In genomic region chr2:52073141-52073904, GRCm38 (mm10) we compare ENCODE assay signal across 7 mouse cellular contexts. TPM values are rescaled to one million over a fixed set of nuclear protein-coding genes. Genes with fewer than 3 reads are reported as not detected.
A peak's percentile ranks its signal among the peaks of the same experiment; 100 is the strongest.
DNase-seq lines count a peak whose midpoint lies in the region; ATAC-seq and TF ChIP-seq lines count a peak whose summit lies in the region.

No protein-coding gene starts in this region.

- peak; percentile 27 for DNase-seq in right cerebral cortex, adult 18-20 months
- DNase-seq in right cerebral cortex, postnatal 25 days, result no peak
- peak; percentile 22 for DNase-seq in frontal cortex, postnatal 36 days (ENCODE audit: low spot score in 2 of 2)
- DNase-seq in lung, postnatal 14 days, result peak; percentile 33

- ATAC-seq in inflammation-experienced regulatory T-cells, adult 6 months, result peak; percentile 33

- no peak overlapping the region; the same call in 1 of the 2 replicates for H3K27ac ChIP-seq in bone marrow macrophage, adult 2 months (ENCODE audit: insufficient read depth, low read depth, low read length)
- peak overlapping the region; percentile 6; the same call in 1 of the 2 replicates for H3K27ac ChIP-seq in small intestine, adult 2 months (ENCODE audit: insufficient read depth, low read depth, low read length)

- peaks cover 6% of the 10 kb centered on the region for H3K36me3 ChIP-seq in small intestine, adult 2 months (ENCODE audit: control insufficient read depth, insufficient read depth, low read length)

- no peak for TF ChIP-seq POLR2A in bone marrow macrophage, adult 2 months (IDR thresholded peaks at IDR 0.05; ENCODE audit: borderline replicate concordance, low read depth, low read length)
- TF ChIP-seq POLR2A in small intestine, adult 2 months (IDR thresholded peaks at IDR 0.05; ENCODE audit: low read depth, low read length), result no peak

- H3K27me3 ChIP-seq in small intestine, adult 2 months (ENCODE audit: control insufficient read depth, insufficient read depth, low read length), result no peaks in the 10 kb centered on the region; the same call in 1 of the 2 replicates

- 2% methylated on average over 56 of the region's 56 CpGs for WGBS in small intestine, adult 2 months

- peak overlapping the region; percentile 97 for H3K4me3 ChIP-seq in bone marrow macrophage, adult 2 months (ENCODE audit: insufficient read depth, low read length)
- peak overlapping the region; percentile 100 for H3K4me3 ChIP-seq in small intestine, adult 2 months (ENCODE audit: low read depth, low read length)

- peaks cover 7% of the 10 kb centered on the region; the same call in 1 of the 2 replicates for H3K4me1 ChIP-seq in bone marrow macrophage, adult 2 months (ENCODE audit: control insufficient read depth, insufficient read depth, low read length)
- H3K4me1 ChIP-seq in small intestine, adult 2 months (ENCODE audit: control insufficient read depth, insufficient read depth, insufficient read length, low read length), result no peaks in the 10 kb centered on the region

- TF ChIP-seq CTCF in bone marrow macrophage, adult 2 months (IDR thresholded peaks at IDR 0.05; ENCODE audit: low read depth, low read length), result no peak
- TF ChIP-seq CTCF in small intestine, adult 2 months (IDR thresholded peaks at IDR 0.05; ENCODE audit: extremely low read depth, insufficient read length, insufficient replicate concordance, low read depth, low read length), result no peak

RNA-seq across cellular contexts. Expression of gene Rif1, which starts 0.7 kb away (rescaled TPM):
- 9.0 and 9.3 TPM in 2 replicates for polyA plus RNA-seq in bone marrow macrophage, adult 2 months (2012; ENCODE audit: insufficient read depth, insufficient read length, missing spikeins)
- 10 to 100 TPM; 28.1 to 35.4 (median 32.0) TPM for polyA plus RNA-seq in inflammation-experienced regulatory T-cells, adult 6 months (2017; shearing (Covaris generic))
- 0.18 and 0.79 TPM in 2 replicates for polyA plus RNA-seq in small intestine, adult 2 months (2012; rRNA removed)

RNA-seq across cellular contexts. Expression of gene Tnfaip6, which starts 35.5 kb away (rescaled TPM):
- polyA plus RNA-seq in bone marrow macrophage, adult 2 months (2012; ENCODE audit: insufficient read depth, insufficient read length, missing spikeins), result not detected in 2 replicates
- under 1 TPM in 1 of 3 experiments, not detected in 2; 0.21 TPM for polyA plus RNA-seq in inflammation-experienced regulatory T-cells, adult 6 months (2017; shearing (Covaris generic))
- polyA plus RNA-seq in small intestine, adult 2 months (2012; rRNA removed), result 0.13 and 0.23 TPM in 2 replicates
